Mouse (Mus musculus) G1E (cell line): ENCODE data around the gene Adra1d. TPM values are rescaled to one million over a fixed set of nuclear protein-coding genes. Genes with fewer than 3 reads are reported as not detected.
A peak's percentile ranks its signal among the peaks of the same experiment; 100 is the strongest.

Experiments used
- ATAC-seq: 2 replicates; pipeline ENCODE4 v1.8.0; 2016; ENCODE audit warnings: mild to moderate bottlenecking; ENCODE audit not compliant: insufficient number of reproducible peaks, poor library complexity, low FRiP score, severe bottlenecking; ENCODE audit errors: extremely low read depth
- DNase-seq: peaks from one replicate; pipeline ENCODE4 v3.0.0; 2012; ENCODE audit warnings: low spot score
- H3K27me3 ChIP-seq: 2 replicates; pipeline ENCODE4 v1.6.1; 2012; ENCODE audit warnings: mild to moderate bottlenecking, low read length, inconsistent platforms; ENCODE audit not compliant: insufficient read depth
- H3K36me3 ChIP-seq: replicated peaks from 2 replicates; pipeline ENCODE3; 2012; ENCODE audit warnings: mild to moderate bottlenecking, inconsistent platforms
- H3K4me1 ChIP-seq: 2 replicates; pipeline ENCODE4 v1.6.1; 2012; ENCODE audit warnings: low read depth, low read length, inconsistent platforms, mixed read lengths; ENCODE audit not compliant: insufficient read depth
- H3K4me3 ChIP-seq: 2 replicates; pipeline ENCODE4 v1.5.1; 2012; ENCODE audit warnings: low read depth, mild to moderate bottlenecking, inconsistent platforms, low read length, moderate library complexity, mixed read lengths
- H3K9me3 ChIP-seq: replicated peaks from 2 replicates; pipeline ENCODE4 v1.6.1; 2012; ENCODE audit warnings: inconsistent platforms
- CTCF ChIP-seq: IDR thresholded peaks from 2 replicates; pipeline ENCODE4 v1.5.1; 2012; ENCODE audit warnings: low read depth, low read length, inconsistent platforms, mixed read lengths
- GATA1 ChIP-seq: IDR thresholded peaks from 2 replicates; pipeline ENCODE4 v1.6.1; 2012; ENCODE audit warnings: borderline replicate concordance, low read length, inconsistent platforms, mixed read lengths
- GATA2 ChIP-seq: IDR thresholded peaks from 2 replicates; pipeline ENCODE4 v1.6.1; 2012; ENCODE audit warnings: low read depth, low read length, inconsistent platforms, borderline replicate concordance
- POLR2AphosphoS5 ChIP-seq: IDR thresholded peaks from 2 replicates; pipeline ENCODE4 v1.6.1; 2012; ENCODE audit warnings: low read depth, low read length, inconsistent platforms; ENCODE audit not compliant: insufficient replicate concordance
- TAL1 ChIP-seq: conservative IDR thresholded peaks from 2 replicates; pipeline ENCODE4 v1.6.1; 2012; ENCODE audit warnings: low read depth, low read length, inconsistent platforms, mixed read lengths
- polyA plus RNA-seq: library from polyadenylated mRNA; stranded (reverse); fragments of >175 nt; gene quantifications from 2 replicates; pipeline ENCODE4 v1.2.3, GENCODE M21; 2012
- total RNA-seq, 2 experiments: library from RNA; stranded (forward) in 1 of 2; stranded (reverse) in 1 of 2; fragments of 200-1000 nt in 1 of 2; fragments of >200 nt in 1 of 2; fragmentation: Nextera tagmentation in 1 of 2; gene quantifications; 2 replicates each; pipeline ENCODE4 v1.2.3; 2014 to 2017

Adra1d gene
- total and polyA plus RNA-seq, 3 experiments, result not detected

DNA sequence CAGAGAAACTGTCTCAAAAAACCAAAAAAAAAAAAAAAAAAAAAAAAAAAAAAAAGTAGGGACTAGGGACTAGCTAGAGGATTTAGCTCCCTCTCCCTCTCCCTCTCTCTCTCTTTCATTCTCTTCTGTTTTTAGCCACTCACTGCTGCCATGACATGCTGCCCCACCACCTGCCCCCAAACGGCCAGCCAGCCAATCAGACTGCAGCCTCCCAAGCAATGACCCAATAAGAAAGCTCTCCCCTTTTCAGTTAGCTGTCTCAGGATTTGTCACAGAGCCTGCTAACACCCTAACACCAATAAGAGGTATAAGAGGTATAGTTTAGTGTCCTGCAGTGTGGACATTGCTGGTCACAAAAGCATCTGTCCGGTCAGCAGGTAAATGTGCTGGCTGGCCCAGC is 11.6 kb downstream of the Adra1d start:
- no peaks in the 10 kb centered on the region for H3K36me3 ChIP-seq
- no peaks in the 10 kb centered on the region; the same call in 1 of the 2 replicates for H3K4me1 ChIP-seq
- no peak for DNase-seq
- ATAC-seq, result no peak
- H3K27me3 ChIP-seq, result peaks cover 3% of the 10 kb centered on the region; the same call in 1 of the 2 replicates
- H3K4me3 ChIP-seq, result no peak overlapping the region
- TF ChIP-seq CTCF (no peak), TAL1 (no peak), GATA2 (no peak), GATA1 (no peak), POLR2AphosphoS5 (no peak)
- H3K9me3 ChIP-seq, result no peaks in the 10 kb centered on the region

- Histone ChIP-seq H3K9me3 (no peaks in the 10 kb centered on the region), H3K4me1 (no peaks in the 10 kb centered on the region; the same call in 1 of the 2 replicates), H3K36me3 (no peaks in the 10 kb centered on the region), H3K4me3 (no peak overlapping the region), H3K27me3 (no peaks in the 10 kb centered on the region)
- DNase-seq, result no peak
- ATAC-seq, result no peak
- no peak for TF ChIP-seq CTCF
- no peak for TF ChIP-seq TAL1
- no peak for TF ChIP-seq GATA1
- no peak for TF ChIP-seq GATA2
- no peak for TF ChIP-seq POLR2AphosphoS5
Measured at GRCm38 (mm10) chr2:131549090-131549489, 13.0 kb downstream of the Adra1d start.

DNA sequence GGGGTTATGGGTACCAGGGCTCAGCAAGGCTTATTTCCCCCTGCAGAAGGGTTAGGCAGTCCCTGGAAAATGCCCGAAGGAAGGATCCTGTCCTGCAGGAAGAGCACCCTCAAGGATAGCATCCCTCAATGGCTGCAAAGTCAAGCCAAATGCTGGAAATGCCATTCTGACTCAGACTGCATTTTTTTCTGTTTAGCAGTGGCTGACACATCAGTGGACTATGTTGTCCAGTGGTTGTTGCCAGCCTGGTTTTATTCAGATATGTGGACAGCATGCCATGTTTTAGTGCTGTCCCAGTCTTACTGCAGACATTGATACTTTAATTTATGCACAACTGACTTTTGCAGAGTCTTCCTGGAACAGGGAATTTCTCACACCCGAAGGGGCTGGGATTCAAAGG is 13.8 kb downstream of the Adra1d start:
- Histone ChIP-seq H3K4me1 (no peaks in the 10 kb centered on the region; the same call in 1 of the 2 replicates), H3K27me3 (peaks cover 6% of the 10 kb centered on the region; the same call in 1 of the 2 replicates), H3K9me3 (no peaks in the 10 kb centered on the region), H3K4me3 (no peak overlapping the region), H3K36me3 (no peaks in the 10 kb centered on the region)
- DNase-seq (no peak), ATAC-seq (no peak)
- TF ChIP-seq CTCF (no peak), POLR2AphosphoS5 (no peak), GATA1 (no peak), TAL1 (no peak), GATA2 (no peak)

- DNase-seq, result no peak
- TF ChIP-seq POLR2AphosphoS5 (no peak), GATA2 (no peak), GATA1 (no peak)
- no peak overlapping the region for H3K4me3 ChIP-seq
- no peak for ATAC-seq
- H3K27me3 ChIP-seq, result peaks cover 6% of the 10 kb centered on the region; the same call in 1 of the 2 replicates
- H3K9me3 ChIP-seq, result no peaks in the 10 kb centered on the region
- H3K36me3 ChIP-seq, result no peaks in the 10 kb centered on the region
- no peaks in the 10 kb centered on the region; the same call in 1 of the 2 replicates for H3K4me1 ChIP-seq
Measured at GRCm38 (mm10) chr2:131546745-131547408, 15.2 kb downstream of the Adra1d start.

DNA sequence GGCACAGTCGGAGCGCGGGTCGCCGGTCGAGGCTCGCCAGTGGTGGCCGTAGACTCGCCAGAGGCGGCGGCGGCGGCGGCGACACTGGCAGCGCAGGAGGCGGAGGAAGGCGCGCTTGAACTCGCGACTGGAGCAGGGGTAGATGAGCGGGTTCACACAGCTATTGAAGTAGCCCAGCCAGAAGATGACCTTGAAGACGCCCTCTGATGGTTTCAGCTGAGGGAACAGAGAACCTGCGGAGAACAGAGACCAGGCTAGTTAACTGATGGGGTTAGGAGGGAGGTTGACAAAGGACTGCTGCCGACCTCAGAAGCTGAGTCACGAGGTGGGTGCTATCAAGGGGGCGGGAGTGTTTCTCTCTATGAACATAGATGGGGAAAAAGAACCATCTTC is 15.8 kb downstream of the Adra1d start:
- H3K4me3 ChIP-seq, result no peak overlapping the region
- DNase-seq, result no peak
- peaks cover 6% of the 10 kb centered on the region; the same call in 1 of the 2 replicates for H3K27me3 ChIP-seq
- no peaks in the 10 kb centered on the region for H3K4me1 ChIP-seq
- no peaks in the 10 kb centered on the region for H3K9me3 ChIP-seq
- no peak for TF ChIP-seq TAL1
- no peak for TF ChIP-seq GATA2
- TF ChIP-seq CTCF, result no peak
- no peak for TF ChIP-seq POLR2AphosphoS5
- TF ChIP-seq GATA1, result no peak
- no peaks in the 10 kb centered on the region for H3K36me3 ChIP-seq
- ATAC-seq, result no peak

GRCm38 (mm10) chr2:131545386-131546307 is 16.4 kb downstream of the Adra1d start:
- Histone ChIP-seq H3K9me3 (no peaks in the 10 kb centered on the region), H3K36me3 (no peaks in the 10 kb centered on the region), H3K27me3 (peaks cover 6% of the 10 kb centered on the region; the same call in 1 of the 2 replicates), H3K4me3 (no peak overlapping the region), H3K4me1 (no peaks in the 10 kb centered on the region)
- TF ChIP-seq CTCF, result no peak
- no peak for TF ChIP-seq POLR2AphosphoS5
- TF ChIP-seq GATA1, result no peak
- no peak for TF ChIP-seq GATA2
- no peak for TF ChIP-seq TAL1
- DNase-seq (peak; percentile 37), ATAC-seq (no peak)
